Mouse (Mus musculus) A20 (cell line): ENCODE results near the gene Slco2b1.

Experiments
- DNase-seq: peaks from one replicate; pipeline ENCODE4 v3.0.0-alpha.2; 2011; ENCODE audit warnings: low read depth, low spot score

Slco2b1 gene

DNA sequence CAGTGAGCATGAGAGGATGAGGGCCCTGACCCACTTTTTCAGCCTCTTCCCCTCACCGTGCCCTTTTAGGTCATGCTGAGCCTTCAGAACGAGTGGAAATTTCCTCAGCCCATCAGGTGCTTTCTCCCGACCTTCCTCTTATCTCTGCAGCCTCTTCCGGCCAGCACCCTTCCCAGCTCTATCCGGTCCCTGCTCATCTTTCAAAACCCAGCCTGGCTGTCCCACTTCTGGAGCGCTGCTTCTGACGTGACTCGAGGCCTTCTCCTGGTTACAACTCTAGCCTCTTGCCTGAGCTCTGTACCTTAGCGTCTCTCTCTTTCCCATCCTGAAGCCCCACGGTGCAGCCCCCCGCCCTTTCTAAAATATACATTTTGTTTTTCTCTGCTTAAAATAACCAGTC, 56.9 kb downstream of the Slco2b1 start:
- DNase-seq: no peak

DNA sequence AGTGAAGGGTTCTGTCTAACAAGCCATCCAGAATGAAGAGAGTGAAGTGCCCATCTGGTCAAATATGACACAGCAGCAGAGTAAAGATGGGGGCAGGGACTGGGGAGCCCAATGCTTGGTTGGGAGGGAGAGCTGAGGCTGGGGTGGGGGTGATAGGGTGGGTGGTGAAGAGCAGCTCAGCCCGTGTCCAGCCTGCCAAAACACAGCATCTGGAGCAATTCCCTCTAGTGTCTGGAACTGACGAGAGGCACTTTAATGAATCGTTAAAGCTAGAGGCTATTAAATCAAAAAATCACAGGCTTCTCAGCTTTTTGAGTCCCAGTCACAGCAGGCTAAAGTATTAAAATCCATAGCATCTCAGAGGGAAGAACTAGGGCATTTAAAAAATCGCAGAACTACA, 61.6 kb downstream of the Slco2b1 start:
- DNase-seq: no peak

DNA sequence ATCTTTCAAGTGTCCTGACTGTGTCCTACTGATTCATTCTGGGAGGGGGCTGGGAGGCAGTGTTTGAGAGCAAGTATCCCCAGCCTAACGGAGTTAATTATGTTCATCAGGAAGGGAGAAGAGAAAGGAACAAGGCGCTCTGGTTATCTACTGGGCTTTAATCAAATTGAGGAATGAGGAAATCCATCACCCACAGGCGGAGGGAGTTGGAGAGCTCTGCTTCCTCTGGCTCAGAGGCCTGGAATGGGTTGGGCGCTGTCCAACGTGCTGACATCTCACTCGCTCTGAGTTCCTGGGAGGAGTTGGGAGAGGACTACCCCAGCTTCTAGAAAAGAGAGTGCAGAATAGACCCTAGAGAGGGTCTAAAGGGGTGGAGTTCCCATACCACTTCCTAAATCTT, 62.5 kb downstream of the Slco2b1 start:
- no peak for DNase-seq

DNA sequence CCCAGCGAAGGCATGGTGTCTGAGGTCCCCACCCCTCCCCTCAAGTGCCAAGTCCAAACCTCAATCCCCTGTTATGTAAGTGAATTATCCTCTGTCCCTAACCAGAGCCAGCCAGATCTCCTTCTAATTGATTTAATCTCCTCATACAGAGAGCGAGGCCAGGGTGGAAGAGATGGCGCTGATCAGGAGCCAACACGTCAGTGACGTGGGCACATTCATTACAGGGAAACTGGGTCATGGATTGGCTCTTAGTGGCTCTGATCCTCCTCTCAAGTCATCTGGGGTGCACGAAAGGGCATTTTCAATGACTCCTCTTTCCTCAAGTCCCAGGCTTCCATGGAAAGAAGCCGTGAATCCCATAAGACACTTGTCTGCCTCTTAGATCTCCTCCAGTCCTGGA, 66.4 kb downstream of the Slco2b1 start:
- DNase-seq: no peak

DNA sequence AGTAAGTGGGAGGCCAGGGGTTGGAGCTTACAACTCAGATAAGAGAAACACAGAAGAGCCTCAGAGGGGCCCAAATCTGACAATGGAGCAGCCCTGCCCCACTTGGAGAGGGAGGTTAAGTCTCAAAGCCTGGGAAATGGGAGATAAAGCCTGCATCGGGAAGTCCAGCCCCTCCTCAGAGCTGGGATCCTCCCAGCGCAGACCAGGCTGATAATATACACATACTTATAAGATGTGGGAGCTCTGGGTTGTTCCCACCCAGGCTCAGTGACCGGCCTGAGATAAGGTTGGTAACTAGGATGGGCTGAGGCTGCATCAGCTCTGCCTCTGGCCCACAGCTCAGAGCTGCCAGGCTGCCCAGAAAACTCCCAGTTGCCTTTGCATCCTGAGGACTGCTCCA, 69.1 kb downstream of the Slco2b1 start:
- DNase-seq: no peak

DNA sequence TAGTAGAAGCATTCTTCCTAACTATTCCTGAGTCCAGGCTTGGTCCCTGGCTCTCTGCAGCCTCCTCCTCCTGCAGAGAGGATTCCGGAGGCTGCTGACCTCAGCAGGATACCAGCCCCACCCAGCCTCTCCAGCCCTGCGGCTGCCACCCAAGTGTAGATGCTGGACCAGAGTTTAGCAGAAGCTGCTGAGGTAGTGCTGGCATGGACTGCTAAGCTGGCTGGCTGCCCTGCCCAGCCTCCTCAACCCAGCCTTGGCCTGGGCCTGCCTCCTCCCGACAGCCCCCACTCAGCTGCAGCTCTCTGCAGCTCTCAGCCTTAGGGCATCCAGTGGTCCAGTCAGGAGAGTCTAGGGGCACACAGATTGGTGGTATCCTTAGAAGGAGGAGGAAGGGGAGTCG, 69.9 kb downstream of the Slco2b1 start:
- no peak for DNase-seq

DNA sequence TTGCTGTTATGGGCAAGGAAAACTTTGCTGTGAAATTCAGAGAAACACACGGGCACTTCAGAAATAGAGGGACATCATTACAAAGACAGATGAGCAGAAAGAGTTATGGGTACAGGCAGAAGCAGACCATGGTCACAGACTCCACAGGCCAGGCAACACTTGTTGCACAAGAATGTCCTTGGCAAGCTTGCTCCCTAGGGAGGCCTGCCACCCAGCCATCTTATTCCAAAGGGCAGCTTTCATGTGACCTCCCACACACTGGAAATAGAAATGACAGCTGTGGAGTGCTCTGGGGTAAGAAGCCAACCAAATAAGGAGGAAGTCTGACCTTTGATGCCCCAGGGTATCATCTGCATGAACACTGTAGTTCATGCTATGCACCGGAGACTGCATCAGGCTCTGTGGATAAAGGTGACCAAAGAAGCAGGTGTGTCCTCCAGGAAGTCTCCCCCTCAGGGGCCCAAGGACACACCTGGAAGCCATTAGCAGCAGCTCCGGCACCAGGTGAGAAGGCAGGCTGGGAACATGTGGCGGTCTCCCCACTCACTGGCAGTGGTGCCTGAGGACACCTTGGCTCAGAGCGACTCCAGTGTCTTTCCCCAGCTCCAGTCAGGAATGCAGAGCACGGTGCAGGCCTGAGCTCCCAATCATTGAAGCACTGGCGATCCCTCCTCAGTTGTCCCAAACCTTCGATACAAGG, 77.0 kb downstream of the Slco2b1 start:
- no peak for DNase-seq

DNA sequence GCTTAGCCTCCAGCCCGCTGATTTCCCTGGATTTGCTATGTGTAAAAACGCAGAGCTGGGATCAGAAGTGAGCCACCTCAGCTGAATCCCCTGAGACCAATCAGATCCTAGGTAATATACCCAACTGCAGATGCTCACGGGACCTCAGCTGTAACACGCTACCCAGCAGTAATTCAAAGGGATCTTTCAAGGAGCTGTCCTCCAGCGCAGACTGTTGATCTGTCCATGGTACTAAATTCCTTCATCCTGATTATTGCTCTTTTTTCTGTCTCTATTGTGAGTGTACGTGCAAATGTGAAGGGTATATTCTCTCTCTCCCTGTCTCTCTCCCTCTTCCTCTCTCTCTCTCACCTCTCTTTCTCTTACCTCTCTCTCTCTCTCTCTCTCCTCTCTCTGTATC, 78.9 kb downstream of the Slco2b1 start:
- no peak for DNase-seq

DNA sequence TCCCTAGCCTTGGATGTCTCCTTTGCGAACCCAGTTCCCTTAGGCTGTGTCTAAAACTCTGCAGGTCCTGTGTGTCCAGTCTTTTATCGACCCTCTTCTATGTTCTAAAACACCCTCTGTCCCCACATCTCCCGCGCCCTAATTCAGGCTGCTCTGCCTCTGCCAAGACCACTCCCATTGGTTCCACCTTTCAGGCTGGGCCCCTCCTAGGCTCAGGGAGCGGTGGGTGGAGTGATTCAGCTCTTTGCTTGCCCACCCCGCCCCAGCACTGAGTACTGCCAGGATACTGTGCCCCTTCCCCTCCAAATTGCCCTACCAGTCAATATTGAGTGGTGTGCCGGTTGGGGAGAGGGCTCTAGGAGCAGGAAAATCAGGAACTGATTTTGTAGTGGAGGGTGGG, 83.8 kb downstream of the Slco2b1 start:
- DNase-seq: no peak

DNA sequence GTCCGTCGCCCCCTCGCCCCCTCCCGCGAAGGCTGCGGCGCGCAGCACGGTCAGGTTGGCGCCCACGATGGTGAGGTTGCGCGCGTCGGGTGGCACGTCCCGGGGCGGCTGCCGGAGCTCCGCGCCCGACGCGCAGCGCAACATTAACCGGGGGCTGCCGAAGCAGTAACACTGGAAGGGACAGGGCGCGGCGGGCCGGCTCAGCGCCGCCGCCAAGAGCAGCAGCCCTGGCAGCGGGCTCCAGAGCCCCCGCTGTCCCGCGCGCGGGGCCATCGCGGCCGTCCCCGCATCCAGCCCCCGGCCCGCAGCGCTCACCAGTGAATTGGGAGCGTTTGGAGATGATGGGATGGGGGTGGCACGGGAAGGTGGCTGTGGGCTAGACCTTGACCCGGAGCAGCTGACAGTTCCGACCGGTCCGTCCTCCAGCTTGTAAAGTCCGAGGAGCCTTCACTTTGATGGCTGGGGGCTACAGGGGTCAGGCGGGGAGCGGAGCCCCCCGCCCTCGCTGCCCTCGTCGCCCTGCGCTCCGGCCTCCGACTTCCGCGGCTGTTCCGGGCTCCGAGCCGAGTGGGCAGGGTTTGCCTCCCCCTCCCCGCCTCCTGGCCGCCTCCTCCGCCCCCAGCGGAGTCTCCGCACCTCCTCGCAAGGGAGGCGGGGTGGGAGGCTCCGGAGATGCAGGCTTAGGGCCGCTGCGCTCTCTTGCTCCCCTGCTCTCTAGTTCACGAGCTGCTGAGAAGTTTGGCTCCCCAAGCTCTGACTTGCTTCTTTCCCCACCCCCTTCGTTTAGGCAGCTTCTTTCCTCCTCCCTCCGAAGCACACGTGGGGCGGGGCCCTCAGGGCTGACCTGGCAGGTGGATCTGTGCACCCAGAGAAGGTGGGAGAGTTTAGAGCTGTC, 84.5 kb downstream of the Slco2b1 start, which contains the start of gene Tpbgl:
Gene Tpbgl (minus strand): TSS at position 728 of the 895 bp plus-strand sequence.
- no peak for DNase-seq

DNA sequence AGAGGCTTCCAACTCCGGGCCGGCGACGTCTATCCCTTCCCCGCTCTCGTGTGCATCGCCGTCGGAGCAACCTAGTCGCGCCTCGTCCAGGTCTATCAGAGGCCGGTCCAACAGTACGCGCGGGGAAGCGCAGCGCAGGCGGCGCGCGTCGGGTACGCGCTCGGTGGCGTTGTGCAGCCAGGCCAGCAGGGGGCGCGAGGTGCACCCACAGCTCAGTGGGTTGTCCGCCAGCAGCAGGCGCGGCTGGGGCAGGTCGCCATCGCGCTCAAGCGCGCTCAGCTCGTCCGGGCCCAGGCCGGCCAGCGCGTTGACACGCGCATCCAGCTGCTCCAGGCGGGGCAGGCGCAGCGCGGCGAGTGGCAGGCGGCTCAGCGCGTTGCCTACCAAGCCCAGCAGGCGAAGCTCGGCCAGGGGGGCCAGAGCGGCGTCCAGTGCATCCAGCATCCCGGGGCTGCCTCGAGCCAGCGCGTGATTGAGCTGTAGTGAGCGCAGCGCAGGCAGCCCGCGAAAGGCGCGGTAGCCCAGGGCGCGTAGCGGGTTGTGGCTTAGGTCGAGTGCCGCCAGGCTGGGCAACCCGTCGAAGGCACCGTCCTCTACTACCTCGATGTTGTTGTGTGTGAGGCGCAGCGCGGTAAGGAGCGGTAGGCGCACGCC, 85.3 kb downstream of the Slco2b1 start:
- DNase-seq: no peak

DNA sequence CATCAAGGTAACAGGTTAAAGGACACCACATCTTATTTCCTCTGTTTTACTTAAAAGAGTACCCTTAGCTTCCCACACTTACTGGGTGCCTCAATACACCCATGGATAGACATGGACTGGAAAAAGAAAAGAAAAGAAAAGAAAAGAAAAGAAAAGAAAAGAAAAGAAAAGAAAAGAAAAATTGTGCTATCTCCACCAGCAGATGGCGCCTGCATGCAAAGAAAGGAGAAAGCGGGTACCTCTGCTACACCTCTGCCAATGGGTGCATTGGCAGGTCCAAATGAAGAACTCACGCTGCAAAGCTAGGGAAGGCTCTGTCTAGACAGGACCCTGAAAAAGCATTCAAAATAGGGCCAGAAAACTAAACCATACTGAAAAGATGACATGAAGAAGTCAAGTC, 92.3 kb downstream of the Slco2b1 start:
- DNase-seq: peak; percentile 52

DNA sequence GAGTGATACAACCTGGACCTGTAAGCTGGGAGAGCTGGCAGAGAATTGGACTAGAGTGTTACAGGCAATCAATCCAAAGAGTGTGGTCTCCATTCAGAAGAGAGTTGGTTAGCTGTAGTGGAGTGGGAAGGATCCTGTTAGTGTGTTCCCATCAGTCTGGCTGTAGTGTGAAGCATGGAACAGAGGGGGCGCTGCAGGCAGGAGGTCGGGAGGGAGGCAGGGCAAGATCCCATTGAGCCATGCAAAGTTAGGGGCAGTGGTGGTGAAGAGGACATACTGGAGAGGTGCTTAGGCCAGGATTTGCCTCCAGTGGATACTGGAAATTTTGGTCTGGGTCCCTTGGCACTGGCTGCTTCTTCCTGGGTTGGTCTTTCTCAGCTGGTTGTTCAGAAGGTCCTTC, 92.9 kb downstream of the Slco2b1 start:
- no peak for DNase-seq
